Mouse (Mus musculus): ENCODE data around the gene Smim15. TPM values are rescaled to one million over a fixed set of nuclear protein-coding genes. Genes with fewer than 3 reads are reported as not detected.

Gene Smim15
- polyA plus RNA-seq, 1 experiment from 2014 or later, result 97.0 TPM

- 96% methylated on average over 4 of the region's 4 CpGs for WGBS (ENCODE audit: missing documents)
- Histone ChIP-seq H3K36me3 (ENCODE audit: inconsistent target) (no peaks in the 10 kb centered on the region), H3K4me3 (ENCODE audit: inconsistent target) (no peak overlapping the region), H3K27ac (no peak overlapping the region), H3K79me2 (ENCODE audit: inconsistent target) (no peaks in the 10 kb centered on the region)
These were observed 39.8 kb downstream of the Smim15 start for GRCm38 (mm10) chr13:108084086-108084485.

- Histone ChIP-seq H3K4me3 (ENCODE audit: inconsistent target) (no peak overlapping the region), H3K27ac (no peak overlapping the region), H3K36me3 (ENCODE audit: inconsistent target) (no peaks in the 10 kb centered on the region), H3K79me2 (ENCODE audit: inconsistent target) (no peaks in the 10 kb centered on the region)
- WGBS (ENCODE audit: missing documents), result 98% methylated on average over 5 of the region's 5 CpGs
These were observed 41.8 kb downstream of the Smim15 start for GRCm38 (mm10) chr13:108086036-108086435.

- H3K36me3 ChIP-seq (ENCODE audit: inconsistent target), result no peaks in the 10 kb centered on the region
- no peak overlapping the region for H3K27ac ChIP-seq
- no peak overlapping the region for H3K4me3 ChIP-seq (ENCODE audit: inconsistent target)
- H3K79me2 ChIP-seq (ENCODE audit: inconsistent target), result no peaks in the 10 kb centered on the region
- 98% methylated on average over 4 of the region's 4 CpGs for WGBS (ENCODE audit: missing documents)
These were observed 42.5 kb downstream of the Smim15 start for GRCm38 (mm10) chr13:108086724-108087123.

- 96% methylated on average over 7 of the region's 7 CpGs for WGBS (ENCODE audit: missing documents)
- no peaks in the 10 kb centered on the region for H3K79me2 ChIP-seq (ENCODE audit: inconsistent target)
- no peak overlapping the region for H3K4me3 ChIP-seq (ENCODE audit: inconsistent target)
- H3K27ac ChIP-seq, result no peak overlapping the region
- H3K36me3 ChIP-seq (ENCODE audit: inconsistent target), result no peaks in the 10 kb centered on the region
These were observed 48.0 kb downstream of the Smim15 start for GRCm38 (mm10) chr13:108092290-108092689.

GRCm38 (mm10) chr13:108094681-108095080 is 50.4 kb downstream of the Smim15 start:
- no peaks in the 10 kb centered on the region for H3K79me2 ChIP-seq (ENCODE audit: inconsistent target)
- H3K27ac ChIP-seq, result no peak overlapping the region
- no peaks in the 10 kb centered on the region for H3K36me3 ChIP-seq (ENCODE audit: inconsistent target)
- no peak overlapping the region for H3K4me3 ChIP-seq (ENCODE audit: inconsistent target)
- WGBS (ENCODE audit: missing documents), result 89% methylated on average over 5 of the region's 5 CpGs

GRCm38 (mm10) chr13:108095617-108096016 is 51.4 kb downstream of the Smim15 start:
- Histone ChIP-seq H3K27ac (no peak overlapping the region), H3K4me3 (ENCODE audit: inconsistent target) (no peak overlapping the region), H3K79me2 (ENCODE audit: inconsistent target) (no peaks in the 10 kb centered on the region), H3K36me3 (ENCODE audit: inconsistent target) (no peaks in the 10 kb centered on the region)
- 97% methylated on average over 7 of the region's 7 CpGs for WGBS (ENCODE audit: missing documents)

GRCm38 (mm10) chr13:108096446-108096845 is 52.2 kb downstream of the Smim15 start:
- no peak overlapping the region for H3K27ac ChIP-seq
- WGBS (ENCODE audit: missing documents), result 91% methylated on average over 7 of the region's 7 CpGs

More at GRCm38 (mm10) chr13:108096446-108096845, 52.2 kb downstream of the Smim15 start:
- Histone ChIP-seq H3K4me3 (ENCODE audit: inconsistent target) (no peak overlapping the region), H3K36me3 (ENCODE audit: inconsistent target) (no peaks in the 10 kb centered on the region), H3K79me2 (ENCODE audit: inconsistent target) (no peaks in the 10 kb centered on the region)

Other genes with a start within 250 kb of the Smim15 start
- gene Ndufaf2, start 114.2 kb downstream of the Smim15 start, polyA plus RNA-seq (2018), result 17.2 to 32.7 TPM (median 31.5 TPM) in 3 replicates
- 2.5 to 4.3 TPM (median 2.5 TPM) in 3 replicates for gene Ercc8, start 114.3 kb downstream of the Smim15 start, polyA plus RNA-seq (2018)
- 0.29 to 0.36 TPM (median 0.32 TPM) in 3 replicates for gene Elovl7, start 170.0 kb downstream of the Smim15 start, polyA plus RNA-seq (2018)